Mouse (Mus musculus) adrenal gland, postnatal 10 days (tissue): ENCODE measurements at regions not wholly inside any gene's neighbourhood (a gene's known extent, or its start where the extent isn't known, plus 50 kb on each side); places are given as distances from the start of the nearest gene placed in this dataset.

Experiments used
- DNase-seq: peaks from one replicate; pipeline ENCODE4 v3.0.0; 2021; ENCODE audit warnings: mixed read lengths

DNA sequence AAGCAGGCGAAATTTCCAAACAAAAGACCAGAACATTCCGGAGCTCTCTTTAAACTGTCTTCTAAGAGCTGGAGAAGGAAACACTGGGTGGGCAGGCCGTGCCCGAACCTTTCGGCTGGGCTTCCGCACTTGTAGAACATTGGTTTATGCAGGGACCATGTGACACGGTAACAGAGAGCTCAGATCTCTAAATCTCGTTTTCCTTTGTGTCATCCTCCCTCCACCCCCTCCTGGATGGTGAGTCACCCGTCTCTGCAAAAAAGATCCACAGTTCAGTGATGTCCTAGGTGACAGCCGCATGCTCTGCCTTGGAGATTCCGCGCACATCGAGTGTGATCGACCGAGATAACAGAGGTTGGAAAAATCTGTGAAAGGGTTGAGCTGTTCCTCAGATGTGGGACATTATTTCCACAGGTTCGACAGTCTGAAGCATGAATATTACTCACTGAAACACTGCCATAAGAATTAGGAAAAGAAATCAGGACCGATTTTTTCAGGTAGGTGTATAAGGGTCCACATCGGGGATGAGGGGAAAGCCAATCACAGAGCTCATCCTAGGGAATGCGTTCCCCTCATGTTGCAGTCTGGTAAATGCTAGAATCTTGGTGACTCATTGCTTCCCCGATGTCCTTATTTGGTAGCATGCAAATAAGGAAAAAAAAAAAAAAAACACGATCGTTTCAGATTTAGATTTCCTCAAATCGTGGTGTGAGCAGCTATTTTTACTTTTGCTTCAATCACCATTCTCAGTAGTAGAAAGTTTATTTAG is 70.0 kb upstream of the Foxo1 start:
- peak; percentile 82 for DNase-seq

DNA sequence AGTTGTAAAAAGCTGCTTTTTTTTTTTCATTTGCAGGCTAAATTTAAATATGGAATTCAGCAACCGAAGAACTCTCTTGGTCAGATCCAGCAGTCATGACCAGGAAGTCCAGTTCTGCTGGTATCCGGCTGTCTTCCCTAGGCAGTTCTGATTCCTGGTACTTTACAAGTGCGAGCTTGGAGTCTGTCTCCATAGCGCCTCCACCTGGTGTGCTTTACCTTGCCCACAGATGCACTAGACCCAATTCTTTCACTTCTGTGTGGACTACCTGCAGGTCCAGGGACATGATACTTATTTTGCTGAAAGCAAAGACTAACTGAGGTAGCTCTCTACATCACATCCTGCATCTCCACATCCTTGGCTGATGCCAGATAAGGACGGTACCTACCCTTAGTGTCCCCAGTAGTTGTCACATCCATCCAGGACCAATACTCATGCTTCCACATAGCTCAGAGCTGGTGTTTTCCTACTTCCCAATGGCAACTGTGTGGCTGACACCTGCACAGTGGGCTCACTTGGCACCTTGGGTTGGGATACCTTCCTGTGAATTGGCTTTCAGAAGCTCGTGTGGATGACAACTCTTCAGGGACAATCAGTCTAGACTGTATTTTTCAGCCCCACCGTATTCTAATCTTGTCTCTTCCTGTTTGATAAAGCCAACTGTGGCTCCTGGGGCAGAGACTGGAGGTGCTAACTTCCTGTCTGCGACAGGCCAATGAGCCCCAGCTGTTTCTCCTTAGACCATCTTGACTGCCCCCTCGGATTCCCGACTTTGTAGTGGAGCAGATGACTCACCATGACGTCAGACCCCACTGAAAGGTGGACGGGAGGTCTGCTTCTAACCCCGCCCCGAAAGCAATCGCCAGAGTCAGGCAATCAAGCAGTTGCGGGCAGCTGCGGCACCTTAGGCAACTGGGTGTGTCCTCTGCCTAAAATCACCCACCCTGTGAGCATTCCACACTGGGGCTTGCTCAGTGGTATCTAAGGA is 69.1 kb upstream of the Foxo1 start:
- DNase-seq = peak; percentile 61

DNA sequence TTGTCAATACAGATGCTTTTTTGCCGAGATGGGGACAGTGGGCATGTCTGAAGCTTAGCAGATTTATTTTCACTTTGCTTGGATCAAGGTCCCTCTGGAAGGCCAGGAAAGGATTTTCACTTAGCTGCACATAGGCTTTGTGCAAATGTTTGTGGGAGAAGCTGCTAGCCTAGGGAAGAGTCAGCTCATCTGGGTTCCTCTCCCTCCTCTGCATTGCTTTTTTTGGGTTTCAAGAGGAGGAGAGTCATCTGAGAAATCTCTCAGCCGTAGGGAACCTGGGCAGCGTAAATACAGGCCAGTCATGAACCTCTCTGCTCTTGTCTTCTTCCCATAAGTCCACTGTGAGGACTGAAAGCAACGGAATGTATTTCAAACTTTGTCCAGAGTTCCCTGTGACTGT is 68.0 kb upstream of the Foxo1 start:
- no peak for DNase-seq

DNA sequence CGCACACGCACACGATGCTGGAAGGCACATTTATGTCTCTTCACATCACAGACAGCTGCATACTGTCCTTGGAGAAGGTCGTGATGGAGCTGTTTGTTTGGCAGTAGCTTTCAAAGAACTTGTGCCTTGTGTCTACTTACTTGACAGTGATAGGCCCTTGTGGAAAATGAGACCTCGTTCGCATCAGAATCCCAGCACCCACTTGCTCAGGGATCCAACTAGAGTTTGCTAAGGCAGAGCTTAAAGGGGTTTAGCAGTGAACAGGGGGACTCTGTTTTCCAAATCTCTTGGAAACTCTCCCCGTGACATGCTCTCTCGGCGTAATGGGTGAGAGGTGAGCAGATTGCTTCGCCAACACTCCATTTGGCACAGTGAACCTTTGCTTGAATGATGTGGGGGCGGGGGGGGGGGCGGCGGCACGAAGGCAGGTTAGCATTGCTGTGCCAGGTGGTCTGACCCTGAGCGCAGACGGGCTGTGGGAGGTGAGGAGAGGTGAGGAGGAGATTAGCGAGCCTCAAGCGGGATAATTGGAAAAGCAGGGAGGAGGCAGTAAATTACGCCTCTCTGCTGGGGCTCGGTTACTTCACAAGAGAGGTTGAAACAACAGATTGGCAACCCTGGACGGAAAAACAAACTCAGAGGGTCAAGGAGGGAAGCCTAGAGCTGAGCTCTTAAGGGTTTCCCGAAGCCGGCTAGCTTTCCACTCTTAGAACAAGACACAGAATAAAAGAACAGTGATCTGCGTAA is 57.4 kb upstream of the Foxo1 start:
- DNase-seq = peak; percentile 55

DNA sequence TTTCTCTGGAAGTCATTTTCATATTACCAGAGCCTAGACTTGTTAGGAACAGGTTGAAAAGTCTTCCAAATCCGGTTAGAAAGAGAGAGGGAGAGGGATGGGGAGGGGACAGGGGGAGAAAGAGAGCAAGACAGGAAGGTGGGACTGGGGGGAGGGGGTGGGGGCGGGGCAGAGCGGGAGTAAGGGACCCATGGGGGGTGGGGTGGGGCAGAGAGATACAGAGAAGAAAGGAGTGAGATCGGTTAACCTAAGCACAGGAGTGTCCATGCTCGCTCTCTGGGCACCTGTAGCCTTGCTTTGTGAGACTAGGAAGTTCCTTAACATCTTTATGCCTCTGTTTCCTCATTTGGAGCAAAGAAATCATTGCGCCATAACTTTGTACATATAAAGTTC is 56.8 kb upstream of the Foxo1 start:
- no peak for DNase-seq

DNA sequence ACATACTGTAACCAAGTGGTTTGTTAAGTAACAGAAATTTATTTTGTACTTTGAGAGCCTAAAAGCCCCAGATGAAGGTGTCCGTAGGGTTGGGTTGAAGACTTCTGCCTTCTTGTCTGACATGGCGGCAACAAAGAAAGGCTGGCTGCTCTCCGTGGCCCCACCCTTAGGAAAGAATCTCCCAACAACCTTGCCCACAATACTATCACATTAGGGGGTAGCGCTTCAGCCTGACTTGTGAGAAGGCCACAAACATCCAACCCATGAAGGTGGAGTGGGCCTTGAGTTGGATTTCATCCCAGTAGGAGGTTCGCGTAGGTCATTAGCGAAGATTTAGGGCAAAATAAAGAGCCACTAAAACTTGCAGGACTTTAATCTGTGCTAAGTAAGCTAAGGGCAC is 54.0 kb upstream of the Foxo1 start:
- DNase-seq = no peak

DNA sequence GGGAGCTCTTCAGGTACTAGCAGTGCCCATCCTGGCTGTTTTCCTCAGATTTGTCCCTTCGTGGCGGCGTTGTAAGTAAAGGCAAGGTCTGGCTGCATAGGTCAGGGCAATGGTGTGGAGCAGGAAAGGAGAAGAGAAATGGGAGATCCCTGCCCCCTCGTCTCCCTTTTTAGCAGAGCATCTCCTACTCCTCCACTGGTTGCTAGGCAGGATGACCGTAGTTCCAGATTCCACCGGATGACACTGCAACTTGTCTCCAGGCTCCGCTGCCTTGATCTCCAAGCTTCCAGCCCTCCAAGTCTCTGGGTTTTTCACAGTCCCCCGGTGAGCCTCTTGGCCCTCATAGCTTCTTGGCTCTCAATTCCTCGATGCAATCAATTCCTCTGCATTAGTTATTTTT is 53.1 kb upstream of the Foxo1 start:
- DNase-seq = no peak
